Mouse (Mus musculus) gonadal fat pad, adult 2 months (tissue): ENCODE measurements around the gene H2al1f. TPM values are rescaled to one million over a fixed set of nuclear protein-coding genes. Genes with fewer than 3 reads are reported as not detected.

Experiments used
- polyA plus RNA-seq: library from polyadenylated mRNA; depleted of rRNA; stranded (reverse); fragments of >200 nt; gene quantifications from 2 replicates; pipeline ENCODE4 v1.2.3, GENCODE M21; 2012; rRNA removed

Gene H2al1f
- polyA plus RNA-seq, 1 experiment = not detected

Other genes with a start within 250 kb of the H2al1f start
- not detected in 2 replicates for gene H2al1a, start 15.9 kb upstream of the H2al1f start, polyA plus RNA-seq
- not detected in 2 replicates for gene H2al1b, start 12.7 kb upstream of the H2al1f start, polyA plus RNA-seq
- gene H2al1c, start 9.5 kb upstream of the H2al1f start, polyA plus RNA-seq = not detected in 2 replicates
- not detected in 2 replicates for gene H2al1d, start 6.3 kb upstream of the H2al1f start, polyA plus RNA-seq
- gene H2al1e, start 3.2 kb upstream of the H2al1f start, polyA plus RNA-seq = 0.31 TPM in 1 of 2 replicates, not detected in the other
- not detected in 2 replicates for gene H2al1g, start 3.1 kb downstream of the H2al1f start, polyA plus RNA-seq
- not detected in 2 replicates for gene H2al1h, start 6.3 kb downstream of the H2al1f start, polyA plus RNA-seq
- gene H2al1i, start 9.5 kb downstream of the H2al1f start, polyA plus RNA-seq = not detected in 2 replicates
- gene H2al1j, start 12.7 kb downstream of the H2al1f start, polyA plus RNA-seq = not detected in 2 replicates